Mouse (Mus musculus): ENCODE measurements around the gene Myo1e. TPM values are rescaled to one million over a fixed set of nuclear protein-coding genes. Genes with fewer than 3 reads are reported as not detected.
A peak's percentile ranks its signal among the peaks of the same experiment; 100 is the strongest.

The Myo1e gene
- polyA plus RNA-seq, 1 experiment from 2014 or later = 27.5 TPM

DNA sequence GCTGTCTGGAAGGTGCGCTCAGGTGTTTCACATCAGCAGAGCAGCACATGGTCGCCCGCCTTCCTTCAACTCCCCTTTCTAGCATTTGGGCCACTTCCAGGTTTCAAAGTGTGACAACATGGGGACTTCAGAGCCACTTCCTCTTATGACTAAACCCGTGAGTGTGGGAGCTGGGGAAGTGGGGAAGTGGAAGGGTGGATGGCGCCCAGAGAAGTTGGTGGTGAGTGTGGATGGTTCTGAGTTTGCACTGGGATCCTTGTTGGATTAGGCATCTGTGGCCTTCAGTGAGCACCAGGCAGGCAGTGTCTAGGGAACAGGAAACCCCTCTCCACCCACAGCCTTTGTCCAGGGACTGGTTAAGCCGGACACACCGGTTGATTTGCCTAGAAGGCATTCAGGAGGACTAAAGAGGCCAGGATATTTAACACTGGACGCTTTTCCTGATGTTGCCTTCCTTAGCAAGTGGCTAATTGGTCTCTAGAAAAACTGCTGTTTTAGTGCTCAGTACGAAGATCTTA is 53.2 kb downstream of the Myo1e start:
- H3K27ac ChIP-seq = no peak overlapping the region
- no peak for ATAC-seq (ENCODE audit: insufficient number of reproducible peaks, low FRiP score, low TSS enrichment, low read depth)
- no peaks in the 10 kb centered on the region for H3K9me3 ChIP-seq
- H3K36me3 ChIP-seq = 0 out of 2 replicates have a peak, but pooled peaks cover 3% of the 10 kb centered on the region
- no peak overlapping the region for H3K4me2 ChIP-seq
- H3K4me3 ChIP-seq = no peak overlapping the region
- WGBS = 42% methylated on average over 9 of the region's 9 CpGs
- H3K4me1 ChIP-seq = peaks cover 52% of the 10 kb centered on the region
- H3K27me3 ChIP-seq = no peaks in the 10 kb centered on the region
- no peak overlapping the region for H3K9ac ChIP-seq

DNA sequence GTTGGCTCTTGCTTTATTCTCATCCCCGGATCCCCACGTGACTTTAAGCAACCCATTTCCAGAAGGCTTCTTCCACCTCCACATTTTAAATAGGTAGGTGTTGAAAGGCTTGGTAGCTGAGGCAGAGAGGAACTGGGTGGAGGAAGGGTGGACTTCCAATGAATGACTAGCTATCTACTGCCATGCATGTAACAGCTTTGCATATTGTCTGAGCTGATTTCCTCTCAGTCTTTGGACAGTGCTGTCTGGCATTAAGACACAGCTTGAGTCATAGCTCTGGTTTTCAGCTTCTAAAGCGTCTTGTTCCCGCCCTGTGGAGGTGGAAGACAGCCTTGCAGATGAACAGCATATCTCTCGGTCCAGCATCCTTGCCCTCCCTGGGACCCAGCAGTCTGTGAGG is 54.5 kb downstream of the Myo1e start:
- Histone ChIP-seq H3K4me2 (no peak overlapping the region), H3K27ac (0 out of 2 replicates have a peak overlapping the region, but pooled peaks have one; percentile 17), H3K9me3 (no peaks in the 10 kb centered on the region), H3K36me3 (no peaks in the 10 kb centered on the region), H3K9ac (no peak overlapping the region), H3K27me3 (no peaks in the 10 kb centered on the region), H3K4me1 (peaks cover 52% of the 10 kb centered on the region), H3K4me3 (no peak overlapping the region)
- ATAC-seq (ENCODE audit: insufficient number of reproducible peaks, low FRiP score, low TSS enrichment, low read depth) = no peak
- 67% methylated on average over 5 of the region's 5 CpGs for WGBS

DNA sequence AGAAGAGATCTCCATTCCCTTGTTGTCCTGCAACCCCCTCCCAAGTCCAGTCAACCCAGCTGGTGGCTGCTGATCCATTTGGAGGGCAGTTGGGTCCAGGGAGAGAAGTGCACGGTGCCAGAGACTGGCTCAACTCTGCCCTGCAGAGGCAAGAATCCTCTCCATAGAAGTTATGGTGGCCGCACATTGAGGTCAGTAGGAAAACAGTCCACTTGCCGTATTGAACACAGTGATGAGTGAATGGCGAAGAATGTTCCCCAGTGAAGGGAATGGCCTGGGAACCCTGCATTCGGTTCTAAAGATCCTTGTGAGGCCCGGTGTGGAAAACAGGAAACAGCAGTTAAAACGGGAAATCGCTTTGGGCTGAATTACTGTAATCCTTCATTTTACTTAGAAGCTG is 56.0 kb downstream of the Myo1e start:
- Histone ChIP-seq H3K4me3 (no peak overlapping the region), H3K9me3 (no peaks in the 10 kb centered on the region), H3K27ac (peak overlapping the region; percentile 62; the same call in 1 of the 2 replicates), H3K36me3 (no peaks in the 10 kb centered on the region), H3K27me3 (no peaks in the 10 kb centered on the region), H3K4me1 (peaks cover 39% of the 10 kb centered on the region), H3K4me2 (no peak overlapping the region), H3K9ac (no peak overlapping the region)
- ATAC-seq (ENCODE audit: insufficient number of reproducible peaks, low FRiP score, low TSS enrichment, low read depth) = no peak
- 37% methylated on average over 8 of the region's 8 CpGs for WGBS

DNA sequence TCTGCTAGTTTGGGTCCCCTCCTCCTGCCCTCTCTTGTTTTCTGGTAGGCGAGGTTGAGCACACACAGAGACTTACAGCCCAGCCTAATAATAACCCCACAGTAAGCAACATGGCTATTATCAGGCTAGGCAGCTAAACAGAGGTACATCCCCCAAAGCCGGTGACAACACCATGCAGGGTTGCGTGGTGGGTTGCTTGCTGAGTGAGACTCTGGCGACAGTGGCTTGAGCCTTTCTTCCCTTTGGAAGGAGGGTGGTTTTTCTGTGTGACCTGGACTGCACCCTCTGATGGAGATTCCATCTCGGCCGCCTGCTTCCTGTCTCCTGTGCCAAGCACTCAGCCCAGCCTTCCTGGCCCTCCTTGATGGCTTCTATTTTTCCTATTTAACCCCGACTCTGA is 56.6 kb downstream of the Myo1e start:
- H3K4me3 ChIP-seq = no peak overlapping the region
- 0 out of 2 replicates have a peak overlapping the region, but pooled peaks have one; percentile 10 for H3K4me2 ChIP-seq
- WGBS = 36% methylated on average over 7 of the region's 7 CpGs
- H3K27ac ChIP-seq = peak overlapping the region; percentile 62
- ATAC-seq (ENCODE audit: insufficient number of reproducible peaks, low FRiP score, low TSS enrichment, low read depth) = no peak
- peaks cover 39% of the 10 kb centered on the region for H3K4me1 ChIP-seq
- no peaks in the 10 kb centered on the region for H3K9me3 ChIP-seq
- no peaks in the 10 kb centered on the region for H3K27me3 ChIP-seq
- H3K36me3 ChIP-seq = no peaks in the 10 kb centered on the region
- H3K9ac ChIP-seq = no peak overlapping the region

DNA sequence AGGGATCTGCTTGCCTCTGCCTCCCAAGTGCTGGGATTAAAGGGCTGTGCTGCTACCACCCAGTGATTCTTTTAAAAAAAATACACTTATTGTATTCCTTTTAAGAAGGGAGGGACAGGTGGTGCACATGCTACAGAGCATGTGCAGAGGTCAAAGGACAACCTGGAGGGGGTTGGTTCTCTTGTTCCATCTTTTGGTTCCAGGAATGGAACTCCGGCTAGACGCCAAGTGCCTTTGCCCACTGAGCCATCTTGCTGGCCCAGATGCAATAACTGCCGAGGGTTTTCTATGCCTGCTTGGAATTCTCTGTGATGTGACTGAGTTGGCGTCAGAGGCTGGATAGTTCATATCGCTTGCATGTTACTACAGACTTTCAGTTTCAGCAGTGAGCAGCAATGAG is 58.4 kb downstream of the Myo1e start:
- ATAC-seq (ENCODE audit: insufficient number of reproducible peaks, low FRiP score, low TSS enrichment, low read depth) = no peak
- Histone ChIP-seq H3K27me3 (no peaks in the 10 kb centered on the region), H3K4me1 (peaks cover 32% of the 10 kb centered on the region), H3K4me2 (no peak overlapping the region), H3K9ac (no peak overlapping the region), H3K4me3 (no peak overlapping the region), H3K9me3 (no peaks in the 10 kb centered on the region), H3K36me3 (no peaks in the 10 kb centered on the region), H3K27ac (no peak overlapping the region)
- WGBS = 84% methylated on average over 5 of the region's 5 CpGs

DNA sequence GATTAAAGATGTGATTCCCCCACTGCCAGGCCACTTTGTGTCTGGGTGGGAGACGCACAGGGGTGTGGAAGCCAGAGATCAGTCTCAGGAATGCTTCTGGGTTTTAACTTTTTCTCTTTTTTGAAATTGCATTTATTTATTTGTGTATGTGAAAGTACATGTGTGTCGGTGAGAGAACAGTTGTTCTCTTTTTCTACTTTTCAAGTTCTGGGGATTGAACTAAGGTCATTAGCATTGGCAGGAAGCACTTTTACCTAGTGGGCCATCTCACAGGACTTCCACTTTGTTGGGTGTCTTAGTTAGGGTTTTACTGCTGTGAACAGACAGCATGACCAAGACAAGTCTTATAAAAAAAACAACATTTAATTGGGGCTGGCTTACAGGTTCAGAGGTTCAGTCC is 59.0 kb downstream of the Myo1e start:
- Histone ChIP-seq H3K27me3 (no peaks in the 10 kb centered on the region), H3K4me3 (no peak overlapping the region), H3K4me2 (no peak overlapping the region), H3K4me1 (peaks cover 25% of the 10 kb centered on the region), H3K9me3 (no peaks in the 10 kb centered on the region), H3K9ac (no peak overlapping the region), H3K36me3 (no peaks in the 10 kb centered on the region), H3K27ac (no peak overlapping the region)
- ATAC-seq (ENCODE audit: insufficient number of reproducible peaks, low FRiP score, low TSS enrichment, low read depth) = no peak
- WGBS = 89% methylated on average over 2 of the region's 2 CpGs

DNA sequence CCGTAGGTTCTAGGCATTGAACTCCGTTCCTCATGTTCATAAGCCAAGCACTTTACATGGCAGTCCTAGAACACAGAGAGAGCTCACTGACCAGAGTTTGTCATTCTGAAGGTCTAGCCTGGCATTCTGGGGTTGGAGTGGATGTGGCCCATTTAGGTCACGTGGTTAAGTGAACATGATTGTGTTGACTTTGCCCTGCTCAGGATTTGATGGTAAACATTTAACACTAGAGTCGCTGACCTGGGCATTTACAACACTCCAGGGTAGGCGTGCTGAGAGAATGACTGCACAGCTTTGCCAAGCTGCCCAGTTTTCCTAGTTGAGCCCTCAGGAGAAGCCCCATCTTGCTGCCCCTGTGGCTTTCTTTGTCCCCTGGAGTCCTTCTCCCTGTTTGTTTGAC is 60.0 kb downstream of the Myo1e start:
- Histone ChIP-seq H3K27me3 (no peaks in the 10 kb centered on the region), H3K9ac (no peak overlapping the region), H3K4me2 (no peak overlapping the region), H3K4me3 (no peak overlapping the region), H3K9me3 (no peaks in the 10 kb centered on the region), H3K4me1 (peaks cover 18% of the 10 kb centered on the region), H3K36me3 (no peaks in the 10 kb centered on the region), H3K27ac (no peak overlapping the region)
- 87% methylated on average over 5 of the region's 5 CpGs for WGBS
- ATAC-seq (ENCODE audit: insufficient number of reproducible peaks, low FRiP score, low TSS enrichment, low read depth) = no peak

DNA sequence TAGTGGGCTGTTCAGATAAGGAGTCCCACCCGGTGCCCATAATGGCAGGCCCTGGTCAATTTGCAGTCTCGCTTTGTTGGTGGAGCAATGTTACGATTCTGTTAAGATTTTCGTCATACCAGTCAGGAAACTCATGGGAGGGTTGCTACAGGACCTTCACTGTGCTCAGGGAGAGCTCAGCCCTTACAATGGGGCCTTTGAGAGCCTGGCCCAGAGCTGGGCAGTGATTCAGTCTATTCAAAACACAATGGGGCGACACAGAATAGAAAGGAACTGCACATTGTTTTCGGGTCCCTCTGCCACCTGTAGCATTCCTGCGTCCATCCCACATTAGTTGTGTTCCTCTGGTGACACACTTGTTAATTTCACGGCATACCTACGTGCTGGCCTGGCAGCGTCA is 62.2 kb downstream of the Myo1e start:
- no peak overlapping the region for H3K4me3 ChIP-seq
- H3K27ac ChIP-seq = peak overlapping the region; percentile 29; the same call in 1 of the 2 replicates
- no peaks in the 10 kb centered on the region for H3K27me3 ChIP-seq
- WGBS = 67% methylated on average over 10 of the region's 10 CpGs
- no peaks in the 10 kb centered on the region for H3K36me3 ChIP-seq
- H3K9ac ChIP-seq = no peak overlapping the region
- ATAC-seq (ENCODE audit: insufficient number of reproducible peaks, low FRiP score, low TSS enrichment, low read depth) = no peak
- peaks cover 6% of the 10 kb centered on the region; the same call in 1 of the 2 replicates for H3K4me1 ChIP-seq
- no peak overlapping the region for H3K4me2 ChIP-seq
- H3K9me3 ChIP-seq = no peaks in the 10 kb centered on the region

DNA sequence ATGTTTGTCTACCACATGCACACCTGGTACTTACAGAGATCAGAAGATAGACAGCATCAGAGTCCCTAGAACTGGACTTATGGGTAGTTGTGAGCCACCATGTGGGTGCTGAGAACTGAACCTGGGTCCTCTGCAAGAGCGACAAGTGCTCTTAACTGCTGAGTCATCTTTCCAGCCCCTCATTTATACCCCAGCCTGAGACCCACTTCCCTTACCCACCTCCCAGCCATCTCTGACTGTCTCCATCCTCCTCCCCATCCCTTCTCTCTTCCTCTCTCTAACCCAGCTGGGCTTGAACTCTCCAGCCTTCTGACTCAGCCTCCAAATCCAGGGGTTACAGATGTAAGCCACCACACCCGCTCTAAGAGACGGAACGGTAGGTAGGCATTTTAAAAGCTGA is 63.3 kb downstream of the Myo1e start:
- Histone ChIP-seq H3K27me3 (no peaks in the 10 kb centered on the region), H3K36me3 (no peaks in the 10 kb centered on the region), H3K27ac (no peak overlapping the region), H3K4me1 (peaks cover 6% of the 10 kb centered on the region), H3K4me2 (no peak overlapping the region), H3K9ac (no peak overlapping the region), H3K4me3 (no peak overlapping the region), H3K9me3 (no peaks in the 10 kb centered on the region)
- no peak for ATAC-seq (ENCODE audit: insufficient number of reproducible peaks, low FRiP score, low TSS enrichment, low read depth)
- WGBS = 84% methylated on average over 4 of the region's 4 CpGs

DNA sequence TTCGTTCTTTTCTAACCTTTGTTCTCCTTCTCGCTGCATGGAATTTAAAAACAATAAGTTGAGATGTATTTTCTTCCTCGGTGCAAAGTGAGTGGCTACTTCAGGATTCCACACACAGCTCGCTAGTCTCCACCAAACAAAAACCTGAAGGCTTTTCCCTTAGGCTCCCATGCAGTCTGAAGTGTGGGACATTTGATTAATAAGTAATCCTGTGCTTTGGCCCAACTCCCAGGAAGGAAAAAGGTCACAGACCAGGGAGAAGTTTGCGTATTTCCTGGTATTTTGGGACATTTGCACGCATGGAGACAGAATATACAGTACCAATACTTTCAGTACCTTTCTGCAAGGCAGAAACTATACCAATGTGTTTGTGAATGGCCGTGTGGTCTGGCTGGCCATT is 64.0 kb downstream of the Myo1e start:
- no peaks in the 10 kb centered on the region for H3K36me3 ChIP-seq
- no peak overlapping the region for H3K4me3 ChIP-seq
- no peak for ATAC-seq (ENCODE audit: insufficient number of reproducible peaks, low FRiP score, low TSS enrichment, low read depth)
- peaks cover 6% of the 10 kb centered on the region for H3K4me1 ChIP-seq
- no peaks in the 10 kb centered on the region for H3K9me3 ChIP-seq
- no peak overlapping the region for H3K27ac ChIP-seq
- no peak overlapping the region for H3K9ac ChIP-seq
- H3K4me2 ChIP-seq = no peak overlapping the region
- no peaks in the 10 kb centered on the region for H3K27me3 ChIP-seq
- 78% methylated on average over 7 of the region's 7 CpGs for WGBS

DNA sequence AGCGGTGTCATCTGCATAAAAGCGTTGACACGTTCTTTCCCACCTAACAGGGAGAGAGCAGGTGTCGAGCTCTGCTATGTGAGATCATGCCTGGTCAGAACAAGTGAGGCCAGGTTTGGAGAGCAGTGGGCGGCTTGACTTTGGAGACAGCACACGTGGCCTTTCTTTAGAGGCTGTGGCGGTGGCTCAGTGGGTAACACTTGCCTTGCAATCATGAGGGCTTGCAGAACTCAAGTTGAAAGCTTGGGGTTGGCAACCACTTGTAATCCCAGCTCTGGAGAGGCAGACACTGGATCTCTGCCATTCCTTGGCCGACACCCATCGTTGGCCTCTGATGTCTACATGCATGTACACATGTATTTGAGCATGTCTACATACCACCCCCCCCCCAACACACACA is 64.5 kb downstream of the Myo1e start:
- WGBS = 90% methylated on average over 9 of the region's 9 CpGs
- no peak for ATAC-seq (ENCODE audit: insufficient number of reproducible peaks, low FRiP score, low TSS enrichment, low read depth)
- Histone ChIP-seq H3K4me3 (no peak overlapping the region), H3K36me3 (no peaks in the 10 kb centered on the region), H3K9me3 (no peaks in the 10 kb centered on the region), H3K9ac (no peak overlapping the region), H3K27me3 (no peaks in the 10 kb centered on the region), H3K4me1 (peaks cover 6% of the 10 kb centered on the region), H3K4me2 (no peak overlapping the region), H3K27ac (no peak overlapping the region)

DNA sequence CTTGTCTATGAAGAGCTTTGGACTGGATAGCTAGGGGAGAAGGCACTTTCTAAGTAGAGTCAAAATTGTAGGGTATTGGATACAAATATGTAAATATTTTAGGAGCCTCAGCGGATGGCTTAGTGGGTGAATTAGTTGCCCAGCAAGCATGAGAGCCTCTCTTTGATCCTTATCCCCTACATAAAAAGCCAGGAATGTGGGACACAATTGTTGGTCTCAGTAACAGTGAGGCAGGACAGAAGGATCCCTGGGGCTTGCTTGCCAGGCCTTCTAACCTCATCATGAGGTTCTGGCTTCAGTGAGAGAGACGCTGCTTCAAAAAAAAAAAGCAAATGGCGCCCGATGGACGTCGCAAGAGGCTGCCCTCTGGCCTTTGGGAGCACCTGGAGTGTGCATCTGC is 66.9 kb downstream of the Myo1e start:
- no peak overlapping the region for H3K27ac ChIP-seq
- 76% methylated on average over 6 of the region's 6 CpGs for WGBS

DNA sequence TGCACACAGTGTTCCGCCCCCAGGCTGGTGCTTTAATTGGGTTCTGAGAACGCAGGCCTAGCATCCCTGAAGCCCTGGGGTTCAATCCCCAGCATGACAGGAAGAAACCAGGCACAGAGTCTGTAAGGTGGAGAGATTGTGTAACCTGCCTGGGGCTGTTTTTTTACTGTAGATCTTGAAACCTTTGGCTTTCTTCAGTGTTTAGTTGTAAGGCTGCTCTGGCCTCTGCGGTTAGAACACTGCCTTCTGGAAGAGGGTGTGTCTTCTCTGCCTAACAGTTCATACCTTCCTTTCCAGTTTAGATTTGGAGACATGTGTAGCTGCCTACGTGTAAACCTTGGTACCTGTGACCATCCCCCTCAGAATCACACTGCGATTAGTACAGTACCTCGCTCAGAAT is 67.3 kb downstream of the Myo1e start:
- 77% methylated on average over 6 of the region's 6 CpGs for WGBS
- H3K36me3 ChIP-seq = no peaks in the 10 kb centered on the region
- H3K27ac ChIP-seq = no peak overlapping the region
- H3K4me2 ChIP-seq = no peak overlapping the region
- no peaks in the 10 kb centered on the region for H3K9me3 ChIP-seq
- H3K4me1 ChIP-seq = peaks cover 3% of the 10 kb centered on the region
- ATAC-seq (ENCODE audit: insufficient number of reproducible peaks, low FRiP score, low TSS enrichment, low read depth) = no peak
- no peaks in the 10 kb centered on the region for H3K27me3 ChIP-seq
- H3K9ac ChIP-seq = no peak overlapping the region
- H3K4me3 ChIP-seq = no peak overlapping the region

More for the DNA sequence above, 66.9 kb downstream of the Myo1e start:
- H3K9ac ChIP-seq = no peak overlapping the region
- H3K36me3 ChIP-seq = no peaks in the 10 kb centered on the region
- ATAC-seq (ENCODE audit: insufficient number of reproducible peaks, low FRiP score, low TSS enrichment, low read depth) = no peak
- no peak overlapping the region for H3K4me2 ChIP-seq
- no peaks in the 10 kb centered on the region for H3K27me3 ChIP-seq
- H3K4me3 ChIP-seq = no peak overlapping the region
- H3K9me3 ChIP-seq = no peaks in the 10 kb centered on the region
- peaks cover 6% of the 10 kb centered on the region for H3K4me1 ChIP-seq

Measured in limb, embryonic 15.5 days (tissue).